Mouse (Mus musculus) testis, adult 2 months (tissue): ENCODE results near the gene Tmc6.

Experiments
- CTCF ChIP-seq: fragments of 200-500 bp; IDR thresholded peaks from 2 replicates; pipeline ENCODE4 v1.5.1; 2012; ENCODE audit warnings: low read depth, mild to moderate bottlenecking, inconsistent platforms, low read length, moderate library complexity; ENCODE audit not compliant: control insufficient read depth, insufficient read depth, insufficient replicate concordance
- POLR2A ChIP-seq: fragments of 200-500 bp; IDR thresholded peaks from 2 replicates; pipeline ENCODE4 v1.6.1; 2012; ENCODE audit warnings: low read depth, mild to moderate bottlenecking, inconsistent platforms, low read length, moderate library complexity; ENCODE audit not compliant: control insufficient read depth

DNA sequence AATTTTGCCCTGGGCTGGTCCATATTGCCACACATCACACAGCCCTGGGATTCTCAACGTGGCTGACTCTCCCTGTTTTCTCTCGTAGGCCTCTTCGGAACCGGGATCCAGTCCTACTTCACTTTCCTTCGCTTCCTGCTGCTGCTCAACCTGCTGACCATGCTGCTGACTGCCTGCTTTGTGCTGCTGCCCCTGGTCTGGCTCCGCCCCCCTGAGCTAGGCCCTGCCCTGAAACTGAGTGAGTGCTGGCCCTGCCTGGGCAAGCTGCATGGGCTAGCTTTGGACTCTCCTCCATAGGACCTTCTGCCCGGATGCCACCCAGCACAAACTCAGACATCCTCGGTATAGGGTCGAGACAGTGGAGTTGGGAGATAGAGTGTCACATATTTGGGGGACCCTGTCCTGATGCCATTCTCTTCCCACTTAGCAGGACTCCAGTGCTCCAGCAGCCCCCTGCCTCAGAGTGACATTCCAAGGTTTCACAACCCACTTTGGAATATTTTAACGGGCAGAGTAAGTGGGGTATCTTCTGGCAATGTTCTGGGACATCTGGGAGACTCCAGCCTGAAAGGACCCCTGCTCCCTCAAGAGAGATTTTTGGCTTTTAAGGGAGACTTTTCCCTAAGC lies 1.8 kb upstream of the Tmc6 start:
- TF ChIP-seq CTCF (no peak), POLR2A (no peak)
